Mouse (Mus musculus): Measurements from ENCODE around the gene Myo18a. TPM values are rescaled to one million over a fixed set of nuclear protein-coding genes. Genes with fewer than 3 reads are reported as not detected.

Gene Myo18a
- polyA plus RNA-seq, 1 experiment from 2014 or later = 30.0 TPM

DNA sequence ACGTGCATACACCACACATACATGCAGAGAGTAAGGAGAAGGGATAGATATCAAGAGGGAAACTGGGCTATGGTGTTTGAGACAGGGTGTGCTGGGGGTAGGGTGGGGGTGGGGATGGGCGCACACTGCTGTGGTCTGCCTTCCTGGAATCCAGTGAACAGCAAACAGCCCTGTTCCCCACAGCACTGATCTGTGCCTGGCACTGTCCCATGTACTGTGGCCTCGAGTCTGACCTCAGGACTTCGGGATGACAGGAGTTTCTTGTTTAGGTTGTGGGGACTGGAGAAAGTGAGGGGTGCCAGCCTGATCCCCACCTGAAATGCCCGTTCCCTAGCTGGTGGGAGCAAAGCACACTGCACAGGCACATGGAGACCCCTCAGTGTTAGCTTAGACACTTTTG lies 24.7 kb downstream of the Myo18a start, which contains the start of gene Gm10277:
Gene Gm10277, minus strand, starts transcription at position 41 of the 400 bp plus-strand sequence.
- Histone ChIP-seq H3K36me3 (ENCODE audit: control insufficient read depth, insufficient read depth, low read length) (no peaks in the 10 kb centered on the region), H3K4me3 (ENCODE audit: low read depth, low read length) (no peak within 1 kb of the TSS), H3K4me1 (ENCODE audit: control insufficient read depth, insufficient read depth, low read length) (peaks cover 53% of the 10 kb centered on the region), H3K9ac (ENCODE audit: low read length) (no peak within 1 kb of the TSS), H3K9me3 (replicated peaks; ENCODE audit: control insufficient read depth, low read length) (no peaks in the 10 kb centered on the region), H3K27ac (ENCODE audit: low read depth, low read length) (peak within 1 kb of the TSS; percentile 30; the same call in 1 of the 2 replicates), H3K4me2 (ENCODE audit: low read length) (no peak within 1 kb of the TSS), H3K27me3 (replicated peaks; ENCODE audit: control insufficient read depth, insufficient read depth, low read length) (no peaks in the 10 kb centered on the region)
- ATAC-seq (no peak), DNase-seq (ENCODE audit: low spot score) (no peak)
- WGBS = 83% methylated on average over 5 of the region's 5 CpGs

DNA sequence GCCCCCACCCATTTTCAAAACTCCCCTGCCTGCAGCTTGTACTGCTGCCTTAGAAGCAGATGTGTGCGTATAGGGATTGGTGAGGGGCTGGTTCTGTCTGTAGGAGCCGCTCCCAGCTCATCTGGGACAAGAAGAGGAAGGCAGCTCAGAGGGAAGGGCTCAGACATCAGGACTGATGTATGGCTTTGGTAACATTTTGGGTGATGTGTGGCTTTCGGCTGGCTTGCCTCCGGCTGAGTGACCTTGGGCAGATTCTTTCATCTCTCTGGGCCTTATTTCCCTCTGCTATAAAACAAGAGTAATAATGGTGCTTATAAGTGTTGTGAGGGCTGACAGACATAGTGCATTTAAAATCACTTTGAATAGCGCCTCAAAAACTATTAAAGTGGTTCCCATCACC lies 26.5 kb downstream of the Myo18a start:
- no peak overlapping the region for H3K27ac ChIP-seq (ENCODE audit: low read depth, low read length)
- peaks cover 49% of the 10 kb centered on the region for H3K4me1 ChIP-seq (ENCODE audit: control insufficient read depth, insufficient read depth, low read length)
- H3K9me3 ChIP-seq (replicated peaks; ENCODE audit: control insufficient read depth, low read length) = no peaks in the 10 kb centered on the region
- H3K9ac ChIP-seq (ENCODE audit: low read length) = no peak overlapping the region
- no peak overlapping the region for H3K4me3 ChIP-seq (ENCODE audit: low read depth, low read length)
- WGBS = 93% methylated on average over 5 of the region's 5 CpGs
- no peaks in the 10 kb centered on the region for H3K27me3 ChIP-seq (replicated peaks; ENCODE audit: control insufficient read depth, insufficient read depth, low read length)
- no peak for ATAC-seq
- H3K36me3 ChIP-seq (ENCODE audit: control insufficient read depth, insufficient read depth, low read length) = no peaks in the 10 kb centered on the region
- DNase-seq (ENCODE audit: low spot score) = no peak
- H3K4me2 ChIP-seq (ENCODE audit: low read length) = no peak overlapping the region

DNA sequence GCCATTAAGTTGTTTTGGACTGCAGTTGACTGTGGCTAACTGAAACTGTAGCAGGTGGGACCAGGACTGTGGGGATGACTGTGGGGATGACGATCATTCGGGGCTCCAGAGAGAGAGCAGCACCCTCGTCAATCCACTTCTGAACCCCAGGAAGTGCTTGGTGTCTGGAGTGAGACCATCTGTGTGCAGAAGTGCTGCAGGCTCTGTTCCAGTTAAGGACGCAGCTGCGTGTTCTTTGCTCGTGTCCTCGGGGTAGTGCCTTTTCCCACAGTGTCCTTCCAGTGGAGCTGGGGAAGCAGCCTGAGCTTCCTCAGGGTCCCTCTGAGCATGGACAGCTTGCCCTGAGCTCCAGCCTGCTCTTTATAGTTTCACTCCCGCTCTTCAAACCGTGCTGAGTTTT lies 27.2 kb downstream of the Myo18a start:
- 53% methylated on average over 9 of the region's 9 CpGs for WGBS
- Histone ChIP-seq H3K4me1 (ENCODE audit: control insufficient read depth, insufficient read depth, low read length) (peaks cover 44% of the 10 kb centered on the region), H3K27me3 (replicated peaks; ENCODE audit: control insufficient read depth, insufficient read depth, low read length) (no peaks in the 10 kb centered on the region), H3K36me3 (ENCODE audit: control insufficient read depth, insufficient read depth, low read length) (no peaks in the 10 kb centered on the region), H3K9me3 (replicated peaks; ENCODE audit: control insufficient read depth, low read length) (no peaks in the 10 kb centered on the region), H3K9ac (ENCODE audit: low read length) (peak overlapping the region; percentile 40; the same call in 1 of the 2 replicates), H3K4me2 (ENCODE audit: low read length) (no peak overlapping the region), H3K27ac (ENCODE audit: low read depth, low read length) (peak overlapping the region; percentile 76), H3K4me3 (ENCODE audit: low read depth, low read length) (no peak overlapping the region)
- ATAC-seq (no peak), DNase-seq (ENCODE audit: low spot score) (no peak)

- peak overlapping the region; percentile 76 for H3K27ac ChIP-seq (ENCODE audit: low read depth, low read length)
- peak overlapping the region; percentile 40; the same call in 1 of the 2 replicates for H3K9ac ChIP-seq (ENCODE audit: low read length)
- peak; percentile 51 for ATAC-seq
- H3K4me3 ChIP-seq (ENCODE audit: low read depth, low read length) = no peak overlapping the region
- no peaks in the 10 kb centered on the region for H3K9me3 ChIP-seq (replicated peaks; ENCODE audit: control insufficient read depth, low read length)
- peaks cover 34% of the 10 kb centered on the region for H3K4me1 ChIP-seq (ENCODE audit: control insufficient read depth, insufficient read depth, low read length)
- peak; percentile 64 for DNase-seq (ENCODE audit: low spot score)
- WGBS = 23% methylated on average over 8 of the region's 8 CpGs
- 0 out of 2 replicates have a peak overlapping the region, but pooled peaks have one; percentile 6 for H3K4me2 ChIP-seq (ENCODE audit: low read length)
- no peaks in the 10 kb centered on the region for H3K27me3 ChIP-seq (replicated peaks; ENCODE audit: control insufficient read depth, insufficient read depth, low read length)
- H3K36me3 ChIP-seq (ENCODE audit: control insufficient read depth, insufficient read depth, low read length) = no peaks in the 10 kb centered on the region
Observed at GRCm38 (mm10) chr11:77791241-77791727, 28.2 kb downstream of the Myo18a start.

GRCm38 (mm10) chr11:77791752-77792565 lies 28.9 kb downstream of the Myo18a start:
- ATAC-seq (peak; percentile 40; the same call in 1 of the 2 replicates), DNase-seq (ENCODE audit: low spot score) (peak; percentile 77)
- no peaks in the 10 kb centered on the region for H3K36me3 ChIP-seq (ENCODE audit: control insufficient read depth, insufficient read depth, low read length)
- H3K4me2 ChIP-seq (ENCODE audit: low read length) = no peak overlapping the region
- 24% methylated on average over 12 of the region's 12 CpGs for WGBS
- H3K4me1 ChIP-seq (ENCODE audit: control insufficient read depth, insufficient read depth, low read length) = peaks cover 30% of the 10 kb centered on the region
- no peaks in the 10 kb centered on the region for H3K27me3 ChIP-seq (replicated peaks; ENCODE audit: control insufficient read depth, insufficient read depth, low read length)
- peak overlapping the region; percentile 44; the same call in 1 of the 2 replicates for H3K9ac ChIP-seq (ENCODE audit: low read length)
- H3K9me3 ChIP-seq (replicated peaks; ENCODE audit: control insufficient read depth, low read length) = no peaks in the 10 kb centered on the region
- H3K27ac ChIP-seq (ENCODE audit: low read depth, low read length) = peak overlapping the region; percentile 76
- no peak overlapping the region for H3K4me3 ChIP-seq (ENCODE audit: low read depth, low read length)

GRCm38 (mm10) chr11:77792566-77792909 lies 29.5 kb downstream of the Myo18a start:
- Histone ChIP-seq H3K27ac (ENCODE audit: low read depth, low read length) (peak overlapping the region; percentile 76), H3K4me1 (ENCODE audit: control insufficient read depth, insufficient read depth, low read length) (peaks cover 30% of the 10 kb centered on the region), H3K9me3 (replicated peaks; ENCODE audit: control insufficient read depth, low read length) (no peaks in the 10 kb centered on the region), H3K4me2 (ENCODE audit: low read length) (peak overlapping the region; percentile 59; the same call in 1 of the 2 replicates), H3K4me3 (ENCODE audit: low read depth, low read length) (no peak overlapping the region), H3K36me3 (ENCODE audit: control insufficient read depth, insufficient read depth, low read length) (no peaks in the 10 kb centered on the region), H3K27me3 (replicated peaks; ENCODE audit: control insufficient read depth, insufficient read depth, low read length) (no peaks in the 10 kb centered on the region), H3K9ac (ENCODE audit: low read length) (peak overlapping the region; percentile 44; the same call in 1 of the 2 replicates)
- ATAC-seq (no peak), DNase-seq (ENCODE audit: low spot score) (no peak)
- 50% methylated on average over 7 of the region's 7 CpGs for WGBS

- H3K36me3 ChIP-seq (ENCODE audit: control insufficient read depth, insufficient read depth, low read length) = no peaks in the 10 kb centered on the region
- peak; percentile 98 for DNase-seq (ENCODE audit: low spot score)
- 6% methylated on average over 19 of the region's 19 CpGs for WGBS
- H3K9ac ChIP-seq (ENCODE audit: low read length) = peak overlapping the region; percentile 51
- H3K4me1 ChIP-seq (ENCODE audit: control insufficient read depth, insufficient read depth, low read length) = peaks cover 30% of the 10 kb centered on the region
- peak overlapping the region; percentile 59 for H3K4me2 ChIP-seq (ENCODE audit: low read length)
- no peaks in the 10 kb centered on the region for H3K27me3 ChIP-seq (replicated peaks; ENCODE audit: control insufficient read depth, insufficient read depth, low read length)
- peak; percentile 87 for ATAC-seq
- no peaks in the 10 kb centered on the region for H3K9me3 ChIP-seq (replicated peaks; ENCODE audit: control insufficient read depth, low read length)
- H3K27ac ChIP-seq (ENCODE audit: low read depth, low read length) = no peak overlapping the region; the same call in 1 of the 2 replicates
- peak overlapping the region; percentile 25 for H3K4me3 ChIP-seq (ENCODE audit: low read depth, low read length)
Observed at GRCm38 (mm10) chr11:77793238-77793930, 30.3 kb downstream of the Myo18a start.

GRCm38 (mm10) chr11:77795216-77795615 lies 32.2 kb downstream of the Myo18a start:
- Histone ChIP-seq H3K9ac (ENCODE audit: low read length) (no peak overlapping the region), H3K4me3 (ENCODE audit: low read depth, low read length) (no peak overlapping the region), H3K36me3 (ENCODE audit: control insufficient read depth, insufficient read depth, low read length) (no peaks in the 10 kb centered on the region), H3K4me1 (ENCODE audit: control insufficient read depth, insufficient read depth, low read length) (peaks cover 29% of the 10 kb centered on the region), H3K4me2 (ENCODE audit: low read length) (no peak overlapping the region), H3K27ac (ENCODE audit: low read depth, low read length) (no peak overlapping the region), H3K9me3 (replicated peaks; ENCODE audit: control insufficient read depth, low read length) (no peaks in the 10 kb centered on the region), H3K27me3 (replicated peaks; ENCODE audit: control insufficient read depth, insufficient read depth, low read length) (no peaks in the 10 kb centered on the region)
- ATAC-seq = no peak
- no peak for DNase-seq (ENCODE audit: low spot score)
- 81% methylated on average over 5 of the region's 5 CpGs for WGBS

Data from forebrain, embryonic 14.5 days (tissue).